In the genomic region with DNA sequence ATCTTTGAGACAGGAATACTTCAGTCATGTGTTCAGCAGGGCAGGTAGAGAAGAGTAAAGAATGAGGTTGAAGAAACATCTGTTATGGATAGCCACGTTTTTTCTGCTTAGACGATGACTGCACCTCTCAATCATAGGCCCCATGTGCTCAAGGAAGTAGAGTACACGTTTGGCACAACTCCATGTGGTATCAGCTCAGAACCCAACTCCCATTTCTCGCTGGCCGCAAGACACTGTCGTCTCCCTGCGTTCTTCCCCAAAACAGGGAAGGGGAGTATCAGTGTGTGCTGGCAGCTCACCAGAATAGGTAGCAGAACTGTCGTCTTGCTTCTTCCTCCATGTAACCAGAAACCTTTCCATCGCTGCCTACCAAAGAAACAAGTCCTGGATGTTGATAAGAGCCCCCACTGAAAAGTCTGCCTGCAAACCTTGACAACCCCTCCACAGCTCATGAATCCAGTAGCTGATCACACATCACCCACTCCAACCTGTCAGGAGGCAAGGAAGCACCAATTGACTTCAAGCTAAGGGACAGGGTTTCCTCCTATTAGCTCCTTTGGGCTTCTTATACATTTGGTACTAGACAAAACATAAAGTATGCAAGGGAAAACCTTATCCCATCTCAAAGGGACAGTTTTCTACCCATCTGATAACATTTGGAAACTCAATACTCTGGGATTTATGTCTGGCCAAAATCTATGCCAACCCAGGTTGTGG, we compare ENCODE assay signal across 8 mouse cellular contexts.
DNase-seq lines count a peak whose midpoint lies in the region; ATAC-seq and TF ChIP-seq lines count a peak whose summit lies in the region.
"Not testable (repeated sequence)": the region's sequence is repeated elsewhere in the genome, so short reads cannot be mapped to it uniquely, and the experiment has no call there.

No protein-coding gene starts in this region.

- H3K4me3 ChIP-seq in MEL (ENCODE audit: control insufficient read depth in 1 of 2, insufficient read depth in 1 of 2, low read depth in 2 of 2, low read length in 2 of 2); embryonic facial prominence, embryonic 15.5 days (replicated peaks); heart, embryonic 14.5 days (ENCODE audit: control insufficient read depth in 1 of 2, insufficient read depth in 1 of 2, low read depth in 1 of 2, low read length in 2 of 2); hindbrain, embryonic 14.5 days (replicated peaks; ENCODE audit: low read length); kidney, embryonic 16.5 days (ENCODE audit: low read length); liver, embryonic 11.5 days (ENCODE audit: low read depth, low read length); midbrain, embryonic 11.5 days (ENCODE audit: low read depth, low read length): not testable (repeated sequence)

- H3K4me1 ChIP-seq in MEL (ENCODE audit: control insufficient read depth in 1 of 2, insufficient read depth in 2 of 2, low read length in 2 of 2); embryonic facial prominence, embryonic 15.5 days; heart, embryonic 14.5 days (ENCODE audit: control insufficient read depth in 2 of 2, insufficient read depth in 2 of 2, low read length in 2 of 2); hindbrain, embryonic 14.5 days (replicated peaks; ENCODE audit: control insufficient read depth, insufficient read depth, low read length); kidney, embryonic 16.5 days (ENCODE audit: insufficient read depth, low read length); liver, embryonic 11.5 days (replicated peaks; ENCODE audit: control insufficient read depth, insufficient read depth, low read length); midbrain, embryonic 11.5 days (ENCODE audit: control insufficient read depth, insufficient read depth, low read length): not testable (repeated sequence)

- not testable (repeated sequence) for H3K9me3 ChIP-seq in MEL (replicated peaks; ENCODE audit: insufficient read depth, low read length); embryonic facial prominence, embryonic 15.5 days (replicated peaks); heart, embryonic 14.5 days (ENCODE audit: control insufficient read depth, low read length); hindbrain, embryonic 14.5 days (ENCODE audit: control insufficient read depth, low read length); kidney, embryonic 16.5 days (ENCODE audit: low read length); liver, embryonic 11.5 days (ENCODE audit: control insufficient read depth, low read length); midbrain, embryonic 11.5 days (ENCODE audit: control insufficient read depth, low read length)

- not testable (repeated sequence) for TF ChIP-seq EP300 in MEL (IDR thresholded peaks at IDR 0.05; ENCODE audit: low read depth in 1 of 2, low read length in 2 of 2)

- peak; percentile 48; the same call in 1 of the 2 replicates for ATAC-seq in embryonic facial prominence, embryonic 15.5 days (ENCODE audit: insufficient number of reproducible peaks, low FRiP score, low TSS enrichment, low read depth)
- ATAC-seq in heart, embryonic 14.5 days (ENCODE audit: insufficient number of reproducible peaks, insufficient read depth, low FRiP score, low read depth), result peak; percentile 28; the same call in 1 of the 2 replicates
- peak; percentile 55 for ATAC-seq in hindbrain, embryonic 14.5 days (ENCODE audit: low FRiP score)
- 0 out of 2 replicates have a peak, but pooled peaks have one; percentile 31 for ATAC-seq in kidney, embryonic 16.5 days (ENCODE audit: low FRiP score, low TSS enrichment)
- ATAC-seq in liver, embryonic 11.5 days (replicated peaks; ENCODE audit: low FRiP score), result peak; percentile 36
- not testable (repeated sequence) for ATAC-seq in midbrain, embryonic 11.5 days (ENCODE audit: low FRiP score)

- H3K36me3 ChIP-seq in MEL (ENCODE audit: control insufficient read depth in 1 of 2, insufficient read depth in 2 of 2, low read length in 2 of 2); embryonic facial prominence, embryonic 15.5 days; heart, embryonic 14.5 days (ENCODE audit: control insufficient read depth, insufficient read depth, low read length); hindbrain, embryonic 14.5 days (replicated peaks; ENCODE audit: control insufficient read depth, insufficient read depth); kidney, embryonic 16.5 days (ENCODE audit: insufficient read depth, low read length); liver, embryonic 11.5 days (ENCODE audit: control insufficient read depth, insufficient read depth, low read length); midbrain, embryonic 11.5 days (ENCODE audit: control insufficient read depth, insufficient read depth, low read length); splenic B cell, adult 2 months (ENCODE audit: control insufficient read depth, insufficient read depth, low read length, poor library complexity, severe bottlenecking): not testable (repeated sequence)

- H3K27ac ChIP-seq in MEL (ENCODE audit: control insufficient read depth, low read depth, low read length); embryonic facial prominence, embryonic 15.5 days (replicated peaks); heart, embryonic 14.5 days (replicated peaks in 1 of 2; ENCODE audit: control insufficient read depth in 1 of 2, insufficient read depth in 1 of 2, low read depth in 2 of 2, low read length in 2 of 2); hindbrain, embryonic 14.5 days; kidney, embryonic 16.5 days (ENCODE audit: low read length); liver, embryonic 11.5 days (ENCODE audit: low read depth, low read length); midbrain, embryonic 11.5 days (ENCODE audit: low read depth, low read length): not testable (repeated sequence)

- not testable (repeated sequence) for TF ChIP-seq POLR2A in MEL (IDR thresholded peaks at IDR 0.05; ENCODE audit: control insufficient read depth in 1 of 2, insufficient read depth in 1 of 2, low read depth in 1 of 2, low read length in 2 of 2, poor library complexity in 1 of 2)

- TF ChIP-seq RAD21 in MEL (IDR thresholded peaks at IDR 0.05; ENCODE audit: low read depth, low read length), result not testable (repeated sequence)

- H3K27me3 ChIP-seq in MEL (ENCODE audit: control insufficient read depth in 1 of 2, insufficient read depth in 2 of 2, low read length in 2 of 2); embryonic facial prominence, embryonic 15.5 days; heart, embryonic 14.5 days (ENCODE audit: control insufficient read depth, insufficient read depth, low read length); hindbrain, embryonic 14.5 days (ENCODE audit: control insufficient read depth, insufficient read depth, low read length); kidney, embryonic 16.5 days (ENCODE audit: insufficient read depth, low read length); liver, embryonic 11.5 days (replicated peaks; ENCODE audit: control insufficient read depth, insufficient read depth, low read length); midbrain, embryonic 11.5 days (ENCODE audit: control insufficient read depth, insufficient read depth, low read length); splenic B cell, adult 2 months (ENCODE audit: control insufficient read depth, insufficient read depth, low read length, poor library complexity, severe bottlenecking): not testable (repeated sequence)

- TF ChIP-seq CTCF in MEL (IDR thresholded peaks at IDR 0.05 in 2 of 3, conservative IDR thresholded peaks at IDR 0.05 in 1 of 3; ENCODE audit: control insufficient read depth in 1 of 3, insufficient read depth in 1 of 3, low read depth in 2 of 3, low read length in 3 of 3, poor library complexity in 1 of 3, severe bottlenecking in 1 of 3), result not testable (repeated sequence)

- DNase-seq in MEL (ENCODE audit: low read depth, low spot score), result peak; percentile 7
- not testable (repeated sequence) for DNase-seq in hindbrain, embryonic 14.5 days (ENCODE audit: low spot score); liver, embryonic 11.5 days (ENCODE audit: low spot score)
- DNase-seq in midbrain, embryonic 11.5 days (ENCODE audit: low spot score, missing footprints), result peak; percentile 45
- DNase-seq in splenic B cell, adult 2 months (ENCODE audit: low read depth, low spot score), result peak; percentile 4

- 75% methylated on average over 9 of the region's 9 CpGs for WGBS in embryonic facial prominence, embryonic 15.5 days
- WGBS in heart, embryonic 14.5 days, result 57% methylated on average over 9 of the region's 9 CpGs
- WGBS in hindbrain, embryonic 14.5 days, result 75% methylated on average over 9 of the region's 9 CpGs
- 72% methylated on average over 9 of the region's 9 CpGs for WGBS in kidney, embryonic 16.5 days
- 62% methylated on average over 9 of the region's 9 CpGs for WGBS in liver, embryonic 11.5 days
- WGBS in midbrain, embryonic 11.5 days, result 72% methylated on average over 9 of the region's 9 CpGs

- not testable (repeated sequence) for H3K9ac ChIP-seq in MEL (ENCODE audit: control insufficient read depth, low read depth, low read length, poor library complexity, severe bottlenecking); embryonic facial prominence, embryonic 15.5 days; heart, embryonic 14.5 days (ENCODE audit: low read length); hindbrain, embryonic 14.5 days; kidney, embryonic 16.5 days (replicated peaks; ENCODE audit: low read length); liver, embryonic 11.5 days (ENCODE audit: low read depth, low read length); midbrain, embryonic 11.5 days (ENCODE audit: low read length)

- not testable (repeated sequence) for H3K4me2 ChIP-seq in embryonic facial prominence, embryonic 15.5 days (replicated peaks); heart, embryonic 14.5 days (ENCODE audit: low read length); hindbrain, embryonic 14.5 days (replicated peaks); kidney, embryonic 16.5 days (replicated peaks; ENCODE audit: low read depth, low read length); liver, embryonic 11.5 days; midbrain, embryonic 11.5 days

- H3K79me2 ChIP-seq in MEL (ENCODE audit: control insufficient read depth, insufficient read depth, low read length, poor library complexity), result not testable (repeated sequence)
